Mouse (Mus musculus): ENCODE measurements around the gene Scpep1. TPM values are rescaled to one million over a fixed set of nuclear protein-coding genes. Genes with fewer than 3 reads are reported as not detected.

Gene Scpep1
- polyA plus RNA-seq, 2 experiments from 2014 or later = 13.7 to 19.0 TPM

DNA sequence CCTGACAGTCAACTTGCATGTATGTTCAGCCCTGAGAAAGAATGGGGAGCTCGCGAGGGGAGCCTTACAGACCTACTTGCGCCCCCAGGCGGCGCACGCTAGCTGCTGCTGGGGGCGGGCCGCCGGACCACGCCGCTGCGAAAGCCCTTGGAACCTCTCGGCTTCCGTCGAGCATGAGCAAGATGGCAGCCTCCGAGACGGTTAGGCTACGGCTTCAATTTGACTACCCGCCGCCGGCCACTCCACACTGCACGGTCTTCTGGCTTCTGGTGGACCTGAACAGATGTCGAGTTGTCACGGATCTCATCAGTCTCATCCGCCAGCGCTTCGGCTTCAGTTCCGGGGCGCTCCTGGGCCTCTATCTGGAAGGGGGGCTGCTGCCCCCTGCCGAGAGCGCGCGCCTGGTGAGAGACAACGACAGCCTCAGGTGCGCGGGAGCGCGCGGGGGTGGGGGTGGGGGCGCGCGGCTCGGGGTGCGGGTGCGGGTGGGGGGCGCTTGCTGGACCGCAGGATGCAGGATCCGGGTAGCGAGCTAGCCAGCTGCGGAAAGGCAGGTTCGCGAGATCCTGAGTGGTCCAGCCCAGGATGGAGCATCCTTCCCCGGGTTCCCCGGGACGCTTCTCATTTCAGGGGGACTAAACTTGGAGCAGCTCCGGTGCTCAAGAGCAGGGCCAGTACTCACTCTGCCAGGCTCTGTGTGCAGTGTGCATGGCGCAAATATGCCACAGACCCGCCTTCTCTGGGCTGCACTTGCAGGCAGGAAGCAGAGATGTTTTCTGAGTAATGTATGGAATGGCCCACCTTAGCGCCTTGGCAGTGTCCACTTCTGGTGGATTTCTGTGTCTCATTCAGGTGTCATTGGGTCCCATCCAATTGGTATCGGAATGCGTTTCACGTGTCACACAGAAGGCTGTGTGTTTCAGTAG is 18.8 kb upstream of the Scpep1 start:
- ATAC-seq = peak; percentile 95

GRCm38 (mm10) chr11:88970202-88970732 is 15.0 kb upstream of the Scpep1 start, which contains the start of gene Coil:
TSS of gene Coil (plus strand) at chr11:88970252.
- no peak for ATAC-seq

- no peak for ATAC-seq
Observed at GRCm38 (mm10) chr11:88966881-88967361, 11.7 kb upstream of the Scpep1 start, which contains the start of gene Elobl. TSS of gene Elobl (minus strand) at chr11:88966931.

DNA sequence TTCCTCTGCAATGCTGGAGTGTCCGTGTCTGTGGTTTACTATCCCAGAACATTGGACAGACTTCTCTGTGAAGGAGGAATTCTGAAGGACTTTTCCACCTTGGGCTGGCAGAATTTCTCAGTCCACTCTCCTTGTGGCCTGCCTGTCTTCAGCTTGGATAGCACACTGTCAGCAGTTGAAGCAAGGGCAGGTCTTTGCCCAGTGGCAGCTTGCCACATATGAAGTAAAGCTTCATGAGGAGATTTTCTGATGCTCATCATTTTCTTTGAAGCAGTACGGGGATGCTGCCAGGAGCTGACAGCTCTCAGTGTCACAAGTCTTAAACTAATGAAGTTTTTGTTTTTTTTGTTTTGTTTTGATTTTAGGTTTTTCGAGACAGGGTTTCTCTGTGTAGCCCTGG is 3.6 kb upstream of the Scpep1 start:
- ATAC-seq = no peak

- peak; percentile 44 for ATAC-seq
Observed at GRCm38 (mm10) chr11:88954803-88955202, 462 bp downstream of the Scpep1 start.

DNA sequence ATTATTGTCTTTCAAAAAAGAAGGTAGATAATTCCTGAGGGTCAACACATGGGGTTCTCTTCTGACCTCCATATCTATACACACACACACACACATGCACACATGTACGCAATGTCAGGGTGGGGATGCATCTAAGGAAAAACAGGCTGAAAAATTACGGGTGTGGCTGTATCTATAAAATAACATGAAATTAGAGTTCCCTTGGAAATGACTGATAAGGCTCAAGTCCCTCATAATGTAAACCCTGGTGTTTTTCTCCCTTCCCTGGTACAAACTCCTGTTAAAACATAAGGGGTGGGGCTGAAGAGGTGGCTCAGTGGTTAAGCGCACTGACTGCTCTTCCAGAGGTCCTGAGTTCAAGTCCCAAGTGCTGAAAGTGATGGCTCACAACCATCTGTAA is 1.7 kb downstream of the Scpep1 start:
- no peak for ATAC-seq

GRCm38 (mm10) chr11:88952117-88952516 is 3.1 kb downstream of the Scpep1 start:
- ATAC-seq = no peak

- ATAC-seq = no peak
Observed at GRCm38 (mm10) chr11:88951576-88951975, 3.7 kb downstream of the Scpep1 start.

DNA sequence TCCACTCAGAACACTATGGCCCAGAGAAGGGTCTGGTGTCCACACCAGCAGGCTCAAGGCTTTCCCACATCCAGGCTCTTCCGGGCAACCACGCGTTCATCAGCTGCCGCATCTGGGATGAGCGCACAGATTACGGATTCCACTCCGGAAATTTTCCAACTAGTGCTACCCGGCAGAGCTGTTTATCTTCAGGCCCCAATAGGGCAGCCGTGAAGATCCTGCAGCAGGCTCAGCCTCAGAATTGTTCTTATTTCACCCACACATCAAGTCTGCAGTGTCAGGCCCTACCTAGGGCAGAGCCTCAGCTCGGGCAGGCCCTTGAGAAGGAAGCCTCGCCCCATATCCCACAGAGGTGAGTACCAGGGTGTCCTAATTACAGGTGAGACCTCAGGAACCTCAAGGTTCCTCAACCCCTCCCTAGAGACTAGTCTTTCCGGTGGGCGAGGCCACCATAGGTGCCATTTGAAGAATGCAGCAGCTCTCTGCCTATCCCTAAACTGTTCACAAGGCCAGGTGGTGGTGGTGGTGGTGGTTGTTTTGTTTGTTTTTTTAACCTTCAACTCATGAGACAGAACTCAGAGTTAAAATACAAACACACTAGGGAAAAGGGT is 4.5 kb downstream of the Scpep1 start:
- no peak for ATAC-seq

DNA sequence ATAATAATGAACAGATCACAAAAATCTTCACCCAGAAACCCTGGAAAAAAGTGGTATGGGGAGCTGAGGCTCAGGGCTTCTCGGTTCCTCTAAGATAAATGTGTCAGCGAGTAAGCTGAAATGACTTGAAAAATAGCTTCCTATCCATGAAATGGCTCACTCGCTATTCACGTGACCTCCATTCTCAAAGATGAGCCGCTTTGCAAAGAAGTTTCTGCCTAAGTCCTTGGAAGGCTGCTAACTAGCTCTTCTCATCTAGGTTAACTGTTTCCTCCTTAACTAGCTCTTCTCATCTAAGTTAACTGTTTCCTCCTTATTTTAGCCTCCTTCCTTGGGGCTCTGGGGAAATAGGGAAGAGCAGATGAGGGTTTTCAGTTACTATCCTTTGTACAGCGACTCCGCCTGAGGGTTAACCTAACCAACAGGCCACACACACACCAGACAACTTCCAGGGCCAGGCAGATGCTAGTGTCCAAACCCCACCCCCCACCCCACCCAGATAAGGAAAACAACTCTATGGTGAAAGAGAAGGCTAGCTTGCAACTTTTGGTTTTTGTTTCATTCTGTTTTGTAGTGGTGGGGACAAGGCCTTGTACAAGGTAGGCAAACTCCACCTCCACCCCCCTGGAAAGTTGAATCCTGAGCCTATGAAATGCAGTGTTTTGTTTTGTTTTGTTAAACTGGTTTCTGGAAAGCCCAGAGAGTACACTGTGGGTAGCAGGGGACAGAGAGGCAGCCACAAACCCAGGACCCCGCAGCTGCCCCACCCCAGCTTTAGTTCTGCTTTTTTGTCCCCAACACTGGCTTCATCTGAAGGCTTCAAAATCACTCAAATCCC is 5.2 kb downstream of the Scpep1 start:
- no peak for ATAC-seq

DNA sequence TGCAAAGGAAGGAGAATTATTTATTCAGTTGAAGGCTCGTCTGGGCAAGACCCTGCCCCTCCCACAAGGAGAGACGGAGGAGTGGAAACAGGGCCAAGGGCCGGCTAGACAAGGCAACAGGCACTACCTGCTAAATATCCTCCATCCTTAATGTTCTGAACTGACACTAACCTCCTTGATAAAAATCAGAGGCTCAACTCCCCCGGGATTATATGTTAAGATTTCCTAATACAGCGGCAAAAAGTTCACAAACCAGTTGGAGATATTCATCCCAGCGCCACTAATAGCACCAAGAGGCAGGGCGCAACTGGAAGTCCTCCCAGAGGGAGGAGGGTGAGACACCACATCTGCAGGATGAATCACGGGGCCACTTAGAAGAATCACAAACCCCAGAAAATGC is 6.4 kb downstream of the Scpep1 start:
- no peak for ATAC-seq

DNA sequence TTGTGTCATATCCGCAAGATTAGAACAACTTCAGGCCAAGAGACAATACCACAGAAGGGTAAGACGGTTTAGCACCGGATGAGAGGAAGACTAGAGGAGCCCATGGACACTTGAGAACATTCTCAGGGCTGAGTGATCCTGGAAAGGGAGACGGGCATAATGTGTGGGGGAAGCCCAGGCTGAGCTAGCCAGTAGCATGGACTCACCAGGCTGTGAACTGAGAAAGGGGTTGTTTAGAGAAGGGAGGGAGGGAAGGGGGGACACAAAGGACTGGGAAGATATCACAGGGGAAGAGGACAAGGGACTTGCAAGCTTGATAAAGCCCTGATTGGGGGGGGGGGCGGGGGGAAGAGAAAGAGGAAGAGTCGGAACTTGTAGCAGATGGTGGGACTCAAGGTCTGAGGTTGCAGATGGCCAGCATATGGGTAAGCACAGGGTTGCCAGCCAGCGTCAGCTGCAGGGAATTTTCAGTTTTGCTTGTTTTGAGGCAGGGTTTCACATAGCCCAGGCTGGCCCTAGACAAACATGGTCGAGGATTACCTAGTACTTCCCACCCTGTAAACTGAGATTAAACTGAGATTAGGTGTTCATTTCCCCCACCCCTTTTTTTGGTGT is 9.2 kb downstream of the Scpep1 start:
- no peak for ATAC-seq

DNA sequence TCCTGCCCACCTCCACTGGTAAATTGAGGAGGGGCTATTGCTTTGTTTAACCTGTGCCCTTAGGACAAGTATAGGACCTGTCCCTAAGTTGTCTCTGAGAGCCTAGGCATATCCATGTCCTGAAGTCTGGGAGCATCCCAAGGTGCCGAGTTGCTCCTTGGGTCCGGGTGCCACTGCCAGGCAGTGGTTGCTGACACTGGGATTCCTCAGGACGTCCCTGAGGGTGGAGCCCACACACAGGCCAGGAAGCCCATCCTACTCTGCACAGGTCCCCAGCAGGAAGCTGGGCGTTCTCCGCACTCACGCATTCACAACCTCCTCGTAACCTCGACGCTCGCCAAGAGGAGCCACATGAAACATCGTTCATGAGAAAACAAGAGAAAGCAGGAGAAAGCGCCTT is 13.8 kb downstream of the Scpep1 start:
- no peak for ATAC-seq

GRCm38 (mm10) chr11:88939634-88940033 is 15.6 kb downstream of the Scpep1 start:
- no peak for ATAC-seq

DNA sequence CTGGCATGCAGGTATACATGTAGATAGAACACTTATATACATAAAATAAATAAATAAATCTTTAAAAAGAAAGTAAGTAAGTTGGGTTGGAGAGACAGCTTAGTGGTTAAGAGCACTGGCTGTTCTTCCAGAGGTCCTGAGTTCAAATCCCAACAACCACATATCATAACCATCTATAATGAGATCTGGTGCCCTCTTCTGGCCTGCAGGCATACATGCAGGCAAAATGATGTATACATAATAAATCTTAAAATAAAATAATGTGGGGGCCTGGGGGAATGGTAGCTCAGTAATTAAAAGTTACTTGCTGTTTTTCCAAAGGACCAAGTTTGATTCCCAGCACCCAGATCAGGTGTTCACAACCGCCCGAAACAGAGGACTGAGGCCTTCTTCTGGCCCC is 16.5 kb downstream of the Scpep1 start:
- no peak for ATAC-seq

- no peak for ATAC-seq
Observed at GRCm38 (mm10) chr11:88937886-88938285, 17.4 kb downstream of the Scpep1 start.

GRCm38 (mm10) chr11:88934089-88935000 is 20.9 kb downstream of the Scpep1 start:
- ATAC-seq = no peak

- ATAC-seq = no peak
Observed at GRCm38 (mm10) chr11:88933030-88933429, 22.2 kb downstream of the Scpep1 start.

DNA sequence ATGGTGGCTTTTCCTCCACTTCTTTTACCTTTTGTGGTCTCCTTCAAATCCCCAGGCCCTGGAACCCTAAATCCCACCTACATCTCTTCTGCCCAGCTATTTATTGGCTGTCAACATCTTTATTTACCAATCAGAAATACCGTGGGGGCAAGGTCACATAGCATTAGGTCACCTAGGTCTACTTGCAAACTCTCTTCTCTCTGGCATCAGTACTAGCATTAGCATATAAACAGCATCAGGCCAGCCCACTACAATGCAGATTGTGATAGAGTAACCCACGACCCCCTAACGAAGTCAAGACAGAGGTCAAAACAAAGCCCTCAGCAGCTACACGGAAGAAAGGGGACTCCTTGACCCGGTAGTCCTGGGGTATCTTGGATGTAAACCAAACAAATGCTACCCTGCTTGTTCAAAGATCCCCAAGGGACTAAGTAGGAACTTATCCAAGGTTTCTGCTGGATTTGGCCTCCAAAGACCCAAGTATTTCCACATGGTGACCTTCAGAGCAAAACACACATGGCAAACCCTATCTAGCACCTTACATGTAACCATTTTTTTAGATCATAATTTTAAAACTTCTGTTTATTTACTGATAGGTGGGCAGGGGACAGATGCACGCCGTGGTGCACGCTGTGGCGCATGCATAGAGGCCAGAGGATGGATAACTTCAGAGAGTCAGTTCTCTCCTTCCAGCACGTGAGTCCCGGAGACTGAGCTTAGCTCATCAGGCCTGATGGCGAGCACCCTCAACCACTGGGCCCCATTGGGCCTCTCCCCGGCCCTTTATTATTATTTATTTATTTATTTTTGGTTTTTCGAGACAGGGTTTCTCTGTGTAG is 23.4 kb downstream of the Scpep1 start:
- no peak for ATAC-seq

- ATAC-seq = no peak
Observed at GRCm38 (mm10) chr11:88926566-88926965, 28.7 kb downstream of the Scpep1 start.
